Mouse (Mus musculus) intestine, embryonic 16.5 days (tissue): Measurements from ENCODE around the gene Cfap74. TPM values are rescaled to one million over a fixed set of nuclear protein-coding genes. Genes with fewer than 3 reads are reported as not detected.

Experiments used
- ATAC-seq: fragments of 200-750 bp; cut with Nextera tagmentation; 2 replicates; pipeline ENCODE4 v1.8.0; 2017; ENCODE audit warnings: moderate TSS enrichment, moderate library complexity
- H3K27ac ChIP-seq: fragments of 300-500 bp; sonication (generic); 2 replicates; pipeline ENCODE4 v1.5.1; 2014; ENCODE audit warnings: mild to moderate bottlenecking, low read length
- H3K27me3 ChIP-seq: fragments of 300-500 bp; sonication (generic); replicated peaks from 2 replicates; pipeline ENCODE4 v1.6.1; 2014; ENCODE audit warnings: low read length, control low read depth, mixed read lengths; ENCODE audit not compliant: control insufficient read depth, insufficient read depth
- H3K36me3 ChIP-seq: fragments of 300-500 bp; sonication (generic); 2 replicates; pipeline ENCODE4 v1.6.1; 2014; ENCODE audit warnings: low read length, control low read depth; ENCODE audit not compliant: control insufficient read depth, insufficient read depth
- H3K4me1 ChIP-seq: fragments of 300-500 bp; sonication (generic); 2 replicates; pipeline ENCODE4 v1.6.1; 2014; ENCODE audit warnings: low read length, control low read depth, mixed read lengths; ENCODE audit not compliant: control insufficient read depth, insufficient read depth
- H3K4me2 ChIP-seq: fragments of 300-500 bp; sonication (generic); 2 replicates; pipeline ENCODE4 v1.6.1; 2014; ENCODE audit warnings: low read depth, low read length, control low read depth
- H3K4me3 ChIP-seq: fragments of 300-500 bp; sonication (generic); 2 replicates; pipeline ENCODE4 v1.5.1; 2014; ENCODE audit warnings: mild to moderate bottlenecking, low read length
- H3K9ac ChIP-seq: fragments of 300-500 bp; sonication (generic); 2 replicates; pipeline ENCODE4 v1.6.1; 2014; ENCODE audit warnings: low read depth, low read length
- H3K9me3 ChIP-seq: fragments of 300-500 bp; sonication (generic); 2 replicates; pipeline ENCODE4 v1.6.1; 2016; ENCODE audit warnings: low read length, control low read depth; ENCODE audit not compliant: control insufficient read depth
- WGBS: fragments of 180-500 bp; shearing (Covaris S2); extraction: QIAGEN DNeasy Blood & Tissue Kit; methylation state at CpG from one replicate; pipeline ENCODE4 v1.1.7; 2014; 5-methylcytosine and 5-hydroxymethylcytosine counted together
- polyA plus RNA-seq: library from polyadenylated mRNA; unstranded; fragments of >200 nt; fragmentation: Nextera tagmentation; extraction: Ambion mirVana; gene quantifications from 2 replicates; pipeline ENCODE4 v1.2.1, GENCODE M21; 2015

Cfap74 gene
- polyA plus RNA-seq, 1 experiment from 2014 or later, result 1.5 TPM

- Histone ChIP-seq H3K9ac (no peak overlapping the region), H3K36me3 (no peaks in the 10 kb centered on the region), H3K4me2 (no peak overlapping the region), H3K9me3 (no peaks in the 10 kb centered on the region), H3K4me1 (no peaks in the 10 kb centered on the region), H3K4me3 (no peak overlapping the region), H3K27ac (no peak overlapping the region), H3K27me3 (0 out of 2 replicates have a peak, but pooled peaks cover 2% of the 10 kb centered on the region)
- 84% methylated on average over 6 of the region's 6 CpGs for WGBS
- ATAC-seq, result no peak
These were observed 54.6 kb downstream of the Cfap74 start for GRCm38 (mm10) chr4:155463611-155464010.

- Histone ChIP-seq H3K9ac (no peak overlapping the region), H3K36me3 (no peaks in the 10 kb centered on the region), H3K4me3 (no peak overlapping the region), H3K4me2 (no peak overlapping the region), H3K9me3 (no peaks in the 10 kb centered on the region), H3K27me3 (0 out of 2 replicates have a peak, but pooled peaks cover 2% of the 10 kb centered on the region), H3K27ac (no peak overlapping the region), H3K4me1 (no peaks in the 10 kb centered on the region)
- 87% methylated on average over 4 of the region's 4 CpGs for WGBS
- no peak for ATAC-seq
These were observed 55.1 kb downstream of the Cfap74 start for GRCm38 (mm10) chr4:155464061-155464460.

- no peak overlapping the region for H3K4me2 ChIP-seq
- 0 out of 2 replicates have a peak, but pooled peaks cover 2% of the 10 kb centered on the region for H3K27me3 ChIP-seq
- no peaks in the 10 kb centered on the region for H3K9me3 ChIP-seq
- no peaks in the 10 kb centered on the region for H3K4me1 ChIP-seq
- no peak overlapping the region for H3K9ac ChIP-seq
- ATAC-seq, result no peak
- 79% methylated on average over 6 of the region's 6 CpGs for WGBS
- no peak overlapping the region for H3K4me3 ChIP-seq
- H3K27ac ChIP-seq, result no peak overlapping the region
- H3K36me3 ChIP-seq, result no peaks in the 10 kb centered on the region
These were observed 56.6 kb downstream of the Cfap74 start for GRCm38 (mm10) chr4:155465607-155466006.

GRCm38 (mm10) chr4:155466080-155466479 is 57.1 kb downstream of the Cfap74 start:
- Histone ChIP-seq H3K4me2 (no peak overlapping the region), H3K9me3 (no peaks in the 10 kb centered on the region), H3K9ac (no peak overlapping the region), H3K4me1 (no peaks in the 10 kb centered on the region), H3K27me3 (0 out of 2 replicates have a peak, but pooled peaks cover 2% of the 10 kb centered on the region), H3K4me3 (no peak overlapping the region), H3K36me3 (no peaks in the 10 kb centered on the region), H3K27ac (no peak overlapping the region)
- WGBS, result 76% methylated on average over 5 of the region's 5 CpGs
- no peak for ATAC-seq

- H3K27ac ChIP-seq, result no peak overlapping the region
- no peaks in the 10 kb centered on the region for H3K27me3 ChIP-seq
- H3K9me3 ChIP-seq, result no peaks in the 10 kb centered on the region
- no peak overlapping the region for H3K9ac ChIP-seq
- H3K4me1 ChIP-seq, result no peaks in the 10 kb centered on the region
- H3K4me2 ChIP-seq, result no peak overlapping the region
- no peaks in the 10 kb centered on the region for H3K36me3 ChIP-seq
- H3K4me3 ChIP-seq, result no peak overlapping the region
- no peak for ATAC-seq
- WGBS, result 84% methylated on average over 13 of the region's 13 CpGs
These were observed 58.4 kb downstream of the Cfap74 start for GRCm38 (mm10) chr4:155467237-155468010.

GRCm38 (mm10) chr4:155468952-155469351 is 60.0 kb downstream of the Cfap74 start, which contains the start of gene Tmem52:
Tmem52 (plus strand) TSS chr4:155469114.
- peak; percentile 74 for ATAC-seq
- H3K4me1 ChIP-seq, result peaks cover 11% of the 10 kb centered on the region; the same call in 1 of the 2 replicates
- peak within 1 kb of the TSS; percentile 56 for H3K9ac ChIP-seq
- H3K27me3 ChIP-seq, result no peaks in the 10 kb centered on the region
- peak within 1 kb of the TSS; percentile 46 for H3K4me3 ChIP-seq
- WGBS, result 13% methylated on average over 21 of the region's 21 CpGs
- H3K4me2 ChIP-seq, result peak within 1 kb of the TSS; percentile 62
- H3K27ac ChIP-seq, result no peak within 1 kb of the TSS
- no peaks in the 10 kb centered on the region for H3K36me3 ChIP-seq
- H3K9me3 ChIP-seq, result no peaks in the 10 kb centered on the region

- H3K4me2 ChIP-seq, result no peak overlapping the region
- peaks cover 11% of the 10 kb centered on the region; the same call in 1 of the 2 replicates for H3K4me1 ChIP-seq
- no peaks in the 10 kb centered on the region for H3K27me3 ChIP-seq
- H3K27ac ChIP-seq, result no peak overlapping the region
- no peak overlapping the region for H3K4me3 ChIP-seq
- no peak overlapping the region for H3K9ac ChIP-seq
- ATAC-seq, result no peak
- no peaks in the 10 kb centered on the region for H3K9me3 ChIP-seq
- no peaks in the 10 kb centered on the region for H3K36me3 ChIP-seq
- 88% methylated on average over 18 of the region's 18 CpGs for WGBS
These were observed 60.7 kb downstream of the Cfap74 start for GRCm38 (mm10) chr4:155469590-155470262.

- H3K27ac ChIP-seq, result no peak overlapping the region
- H3K27me3 ChIP-seq, result no peaks in the 10 kb centered on the region
- WGBS, result 79% methylated on average over 16 of the region's 16 CpGs
- H3K4me1 ChIP-seq, result peaks cover 11% of the 10 kb centered on the region; the same call in 1 of the 2 replicates
- no peak overlapping the region for H3K4me3 ChIP-seq
- no peaks in the 10 kb centered on the region for H3K9me3 ChIP-seq
- H3K9ac ChIP-seq, result no peak overlapping the region
- no peak overlapping the region for H3K4me2 ChIP-seq
- H3K36me3 ChIP-seq, result no peaks in the 10 kb centered on the region
- ATAC-seq, result no peak
These were observed 61.4 kb downstream of the Cfap74 start for GRCm38 (mm10) chr4:155470263-155470953.

GRCm38 (mm10) chr4:155470997-155471396 is 62.0 kb downstream of the Cfap74 start:
- H3K27ac ChIP-seq, result no peak overlapping the region
- peaks cover 11% of the 10 kb centered on the region; the same call in 1 of the 2 replicates for H3K4me1 ChIP-seq
- H3K4me2 ChIP-seq, result no peak overlapping the region
- H3K9me3 ChIP-seq, result no peaks in the 10 kb centered on the region
- H3K36me3 ChIP-seq, result no peaks in the 10 kb centered on the region
- H3K9ac ChIP-seq, result no peak overlapping the region
- H3K27me3 ChIP-seq, result no peaks in the 10 kb centered on the region
- H3K4me3 ChIP-seq, result no peak overlapping the region
- 90% methylated on average over 7 of the region's 7 CpGs for WGBS
- no peak for ATAC-seq
